Mouse (Mus musculus): ENCODE results near the gene Slc43a2. TPM values are rescaled to one million over a fixed set of nuclear protein-coding genes. Genes with fewer than 3 reads are reported as not detected.
A peak's percentile ranks its signal among the peaks of the same experiment; 100 is the strongest.
"Not testable (repeated sequence)": the region's sequence is repeated elsewhere in the genome, so short reads cannot be mapped to it uniquely, and the experiment has no call there.

Slc43a2 gene
- total RNA-seq, 2 experiments from 2014 or later = 40.5 to 44.7 TPM

DNA sequence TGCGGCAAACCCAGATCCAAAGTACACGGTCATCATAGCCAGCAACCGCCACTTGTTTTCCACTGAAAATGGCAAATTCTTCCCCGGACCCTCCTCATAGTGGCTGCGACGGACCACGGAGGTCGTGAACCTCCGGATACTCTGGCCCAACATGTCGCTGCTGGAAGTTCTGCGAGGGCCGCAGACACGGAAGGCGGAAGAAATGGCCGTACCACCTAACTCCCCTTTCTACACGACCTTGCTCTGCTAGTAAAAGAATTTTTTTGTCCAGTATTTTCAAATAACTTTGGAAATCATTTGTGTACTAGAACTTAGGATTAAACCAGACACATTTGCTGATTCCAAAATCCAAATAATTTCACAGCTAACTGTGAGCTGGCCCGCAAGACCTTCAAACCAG, 68.3 kb downstream of the Slc43a2 start:
- not testable (repeated sequence) for DNase-seq (ENCODE audit: low spot score in 2 of 2)

DNA sequence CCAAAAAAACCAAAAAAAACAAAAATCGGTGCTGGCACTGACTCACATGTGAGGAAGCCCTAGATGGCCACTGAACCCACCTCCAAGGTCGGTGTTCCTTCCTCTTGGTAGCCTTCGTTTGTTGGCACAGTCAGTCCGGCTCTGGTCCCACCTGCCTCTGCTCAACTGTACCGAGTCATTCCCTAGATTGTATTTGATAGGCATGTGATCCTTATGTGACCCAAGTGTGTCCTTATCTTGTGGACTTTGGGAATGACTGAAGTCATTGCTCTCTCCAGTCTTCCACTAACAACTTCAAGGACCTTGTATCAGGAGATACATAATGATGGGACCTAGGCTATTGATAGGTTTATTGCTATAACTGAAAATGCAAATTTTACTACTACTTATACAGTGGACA, 73.3 kb downstream of the Slc43a2 start:
- DNase-seq (ENCODE audit: low spot score in 2 of 2) = no peak

DNA sequence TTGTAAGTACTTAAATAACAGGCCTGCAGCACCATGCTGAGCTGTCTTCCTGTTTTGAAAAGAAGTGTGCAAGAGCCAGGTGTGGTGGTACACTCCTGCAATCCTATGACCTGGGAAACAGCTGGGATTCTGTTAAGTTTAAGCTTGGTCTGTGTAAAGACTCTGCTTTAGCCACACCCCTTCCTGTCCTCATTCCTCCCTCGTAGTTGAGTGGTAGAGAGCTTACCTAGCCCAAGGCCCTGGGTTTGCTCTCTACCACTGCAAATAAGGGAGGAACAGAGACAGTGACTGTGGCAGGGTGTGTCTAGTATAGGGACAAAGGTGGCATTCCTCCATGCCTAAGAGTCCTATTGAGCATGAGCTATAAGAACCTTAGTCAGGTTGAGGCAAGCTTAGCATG, 73.8 kb downstream of the Slc43a2 start:
- no peak for DNase-seq (ENCODE audit: low spot score in 2 of 2)

DNA sequence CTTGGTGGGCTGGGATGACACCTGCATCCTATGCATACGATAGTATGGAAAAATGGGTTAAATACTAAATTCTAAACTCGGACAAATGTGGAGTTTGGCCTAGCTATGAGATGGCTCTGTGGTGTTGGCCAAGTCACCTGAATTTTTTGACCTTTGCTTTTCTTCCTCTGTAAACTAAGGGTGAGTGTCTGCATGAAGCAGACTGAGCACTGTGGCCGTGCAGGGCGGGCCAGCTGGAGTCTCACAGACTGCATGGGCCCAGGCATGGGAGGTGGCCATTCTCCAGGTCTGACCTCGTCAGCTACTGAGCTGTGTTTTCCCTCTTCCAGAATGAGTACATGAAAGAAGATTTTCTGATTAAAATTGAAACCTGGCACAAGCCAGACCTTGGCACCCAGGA, 77.3 kb downstream of the Slc43a2 start:
- DNase-seq (ENCODE audit: low spot score in 2 of 2) = no peak

DNA sequence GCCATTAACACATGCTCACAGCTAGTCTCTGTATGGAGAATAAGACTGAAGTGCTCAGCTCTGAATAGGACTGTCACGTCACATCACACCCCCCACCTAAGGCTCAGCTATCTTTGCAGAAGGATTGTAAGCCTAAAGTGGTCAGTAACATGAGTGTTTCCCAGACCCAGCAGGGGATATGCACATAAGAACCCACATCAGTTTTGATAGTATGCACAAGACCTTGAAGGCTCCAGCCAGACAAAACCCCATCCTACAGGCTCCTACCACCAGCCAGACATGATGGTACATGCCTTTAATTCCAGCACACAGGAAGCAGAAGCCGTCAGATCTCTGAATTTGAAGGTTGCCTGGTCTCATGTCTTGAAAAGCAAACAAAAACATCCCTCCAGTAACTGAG, 78.5 kb downstream of the Slc43a2 start:
- DNase-seq (ENCODE audit: low spot score in 2 of 2) = no peak

DNA sequence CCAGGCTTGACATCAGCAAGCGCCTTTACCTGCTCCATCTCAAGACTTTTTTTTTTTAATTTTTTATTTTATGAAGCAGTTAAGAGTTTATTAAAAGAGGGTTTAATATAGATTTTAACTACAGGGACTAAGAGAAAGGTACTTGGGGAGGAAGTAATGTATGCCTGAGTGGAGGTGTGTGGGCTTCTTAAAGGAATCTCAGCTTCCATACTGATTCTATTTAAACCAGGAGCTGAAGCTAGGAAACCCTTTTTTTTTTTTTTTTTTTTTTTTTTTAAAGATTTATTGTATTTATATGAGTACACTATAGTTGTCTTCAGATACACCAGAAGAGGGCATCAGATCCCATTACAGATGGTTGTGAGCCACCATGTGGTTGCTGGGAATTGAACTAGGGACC, 83.3 kb downstream of the Slc43a2 start:
- no peak for DNase-seq (ENCODE audit: low spot score in 2 of 2)

DNA sequence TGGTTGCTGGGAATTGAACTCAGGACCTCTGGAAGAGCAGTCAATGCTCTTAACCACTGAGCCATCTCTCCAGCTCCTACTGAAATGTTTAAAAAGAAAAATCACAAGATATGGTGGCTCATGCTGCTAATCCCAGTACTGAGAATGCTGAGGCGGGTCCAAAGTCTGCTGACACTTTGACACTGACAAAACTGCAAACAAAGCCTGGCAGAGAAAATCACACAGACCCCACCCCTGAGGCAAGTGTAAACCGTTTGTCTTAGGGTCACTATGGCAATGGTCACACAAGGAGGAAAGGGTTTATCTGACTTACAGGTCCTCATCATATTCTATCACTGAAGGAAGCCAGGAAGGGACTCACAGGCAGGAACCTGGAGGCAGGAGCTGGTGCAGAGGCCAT, 84.1 kb downstream of the Slc43a2 start:
- no peak for DNase-seq (ENCODE audit: low spot score in 2 of 2)

DNA sequence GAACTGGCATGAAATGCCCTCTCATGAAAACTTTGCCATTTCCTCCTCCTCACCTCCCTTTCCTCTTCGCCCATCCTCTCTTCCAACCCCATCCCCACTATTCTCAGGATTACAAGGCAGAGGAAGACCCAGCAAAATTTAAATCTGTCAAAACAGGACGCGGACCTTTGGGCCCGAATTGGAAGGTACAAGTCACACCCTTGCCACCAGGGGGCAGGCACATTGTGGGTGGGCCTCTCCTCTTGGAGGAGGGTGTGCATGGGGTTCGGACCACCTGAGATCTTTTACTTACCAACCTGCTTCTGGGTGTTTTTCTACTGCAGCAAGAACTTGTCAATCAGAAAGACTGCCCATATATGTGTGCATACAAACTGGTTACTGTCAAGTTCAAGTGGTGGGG, 87.6 kb downstream of the Slc43a2 start:
- DNase-seq (ENCODE audit: low spot score in 2 of 2) = no peak

DNA sequence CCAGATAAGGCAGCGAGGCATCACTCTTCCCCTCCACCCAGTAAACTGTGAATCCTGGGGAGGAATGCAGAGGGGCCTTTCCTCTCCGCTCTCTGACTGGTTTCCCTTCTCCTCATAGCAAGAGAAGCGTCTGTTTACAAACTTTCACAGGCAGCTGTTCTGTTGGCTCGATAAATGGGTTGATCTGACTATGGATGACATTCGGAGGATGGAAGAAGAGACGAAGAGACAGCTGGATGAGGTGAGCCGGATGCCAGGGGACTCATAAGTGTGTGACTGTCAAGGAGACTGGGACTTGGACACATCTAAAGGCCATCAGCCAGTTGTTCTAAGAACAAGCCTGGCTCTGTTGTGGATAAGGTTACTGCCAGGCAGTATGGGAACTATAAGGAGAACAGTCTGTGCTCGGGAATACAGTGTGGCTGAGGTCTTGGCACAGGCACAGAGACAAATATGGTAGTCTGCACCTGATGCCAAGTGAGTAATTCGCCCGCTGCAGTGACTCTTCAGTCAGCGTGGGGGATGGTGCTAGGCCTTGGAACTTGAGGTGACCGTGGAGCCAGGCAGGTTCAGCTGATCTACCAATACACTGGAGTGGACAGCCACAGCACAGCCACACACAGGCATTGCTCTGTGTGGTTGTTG, 88.8 kb downstream of the Slc43a2 start:
- peak; percentile 33 to 35 for DNase-seq (ENCODE audit: low spot score in 2 of 2)

DNA sequence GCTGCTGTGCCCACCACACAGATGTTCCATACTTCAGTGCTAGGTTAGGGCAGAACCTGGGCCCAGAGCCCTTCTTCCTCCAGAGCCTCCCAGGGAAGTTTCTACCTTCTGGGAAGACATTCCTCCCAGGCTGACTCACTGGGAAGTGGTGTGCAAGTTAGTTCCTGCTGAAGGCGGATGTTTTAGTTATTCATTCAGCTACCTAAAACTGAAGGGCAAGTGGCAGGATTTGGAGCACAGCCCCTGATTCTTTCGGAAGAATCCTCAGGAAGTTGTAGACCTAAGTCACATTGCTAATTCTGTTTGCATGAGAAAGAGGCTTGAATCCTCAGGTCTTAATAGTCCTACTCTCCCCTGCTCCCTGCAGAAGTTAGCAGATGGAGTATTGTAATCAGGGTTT, 89.9 kb downstream of the Slc43a2 start:
- no peak for DNase-seq (ENCODE audit: low spot score in 2 of 2)

DNA sequence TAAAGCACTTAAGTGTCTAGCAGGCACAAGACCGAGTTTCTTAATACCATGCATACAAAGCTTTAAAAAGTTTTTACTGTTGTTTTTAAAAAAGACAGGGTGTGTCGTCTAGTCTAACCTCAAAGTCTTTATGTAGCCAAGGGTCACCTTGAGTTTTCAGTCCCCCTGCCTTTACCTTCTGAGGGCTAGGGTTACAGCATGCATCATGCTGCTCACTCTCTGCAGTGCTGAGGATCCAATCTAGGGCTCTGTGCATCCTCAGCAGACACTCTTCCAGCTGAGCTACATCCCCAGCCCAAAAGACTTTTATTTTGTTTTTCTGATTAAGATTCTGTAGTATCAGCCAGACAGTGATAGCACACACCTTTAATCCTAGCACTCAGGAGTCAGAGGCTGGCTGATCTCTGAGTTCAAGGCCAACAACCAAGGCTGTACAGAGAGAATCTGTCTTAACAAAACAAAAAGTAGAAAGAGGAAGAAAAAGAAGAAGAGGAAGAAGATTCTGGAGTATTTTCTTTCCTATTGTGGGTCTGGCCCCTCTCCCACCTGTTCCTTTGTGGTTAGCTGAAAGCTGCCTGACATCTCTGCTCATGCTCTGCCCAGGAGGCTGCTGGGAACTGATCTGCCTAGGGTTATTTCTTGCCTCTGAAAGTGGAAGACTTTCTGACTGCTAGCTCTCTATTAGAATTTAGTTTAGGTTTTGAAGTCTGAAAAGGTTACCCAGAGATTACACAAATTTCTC, 91.3 kb downstream of the Slc43a2 start:
- DNase-seq (ENCODE audit: low spot score in 2 of 2) = no peak

DNA sequence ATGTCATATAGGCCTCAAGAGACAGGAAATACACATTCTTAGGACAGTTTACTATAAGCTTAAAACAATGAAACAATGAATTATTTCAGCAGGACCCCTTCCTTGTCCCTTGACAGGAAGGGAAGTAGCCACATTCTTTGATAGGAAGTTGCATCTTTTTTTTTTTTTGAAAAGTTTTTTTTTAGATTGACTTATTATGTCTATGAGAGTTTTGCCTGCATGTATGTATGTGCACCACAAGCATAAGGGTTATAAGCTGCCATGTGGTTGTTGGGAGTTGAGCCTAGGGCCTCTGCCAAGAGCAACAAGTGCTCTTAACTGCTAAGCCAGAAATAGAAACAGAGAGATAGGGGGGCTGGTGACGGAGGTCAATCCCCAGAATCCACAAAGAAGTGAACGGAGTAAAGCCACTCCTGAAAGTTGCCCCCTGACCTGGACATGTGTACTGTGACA, 92.6 kb downstream of the Slc43a2 start:
- DNase-seq (ENCODE audit: low spot score in 2 of 2) = no peak

DNA sequence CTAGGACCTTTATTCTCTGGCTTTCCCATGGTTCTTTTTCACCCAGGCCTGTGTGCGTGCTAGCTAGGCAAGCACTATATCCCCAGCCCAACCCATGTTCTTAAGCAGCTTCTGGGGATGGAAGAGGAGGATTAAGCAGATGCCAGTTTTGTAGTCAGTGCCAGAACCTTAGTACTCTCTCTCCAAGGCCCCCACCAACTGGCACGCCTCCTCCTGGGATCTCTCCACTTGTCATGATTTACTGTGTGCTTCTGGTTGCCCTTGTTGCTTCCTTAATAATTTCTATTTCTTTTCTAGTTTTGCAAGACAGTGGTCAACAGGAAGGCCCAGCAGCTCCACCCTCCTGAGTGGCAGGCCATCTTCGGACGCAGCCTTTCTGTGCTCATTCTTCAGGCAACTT, 94.3 kb downstream of the Slc43a2 start:
- DNase-seq (ENCODE audit: low spot score in 2 of 2) = peak in 1 of 2 experiments; percentile 53

Small RNAs within 50 kb of the gene (microRNA-seq; reads per million reads assigned to microRNA genes)
- 0 reads per million in 2 experiments for gene Mir3971

Other genes starting within 250 kb of the Slc43a2 start
- 10 to 100 TPM; 57.2 to 66.7 TPM for gene Rpa1, start 183.4 kb upstream of the Slc43a2 start, total RNA-seq (2021)
- 10 to 100 TPM; 10.6 to 12.3 TPM for gene Smyd4, start 183.3 kb upstream of the Slc43a2 start, total RNA-seq (2021)
- gene Serpinf1, start 109.0 kb upstream of the Slc43a2 start, total RNA-seq (2021) = 10 to 100 TPM; 20.3 to 36.0 TPM
- gene Serpinf2, start 92.1 kb upstream of the Slc43a2 start, total RNA-seq (2021) = under 1 TPM; 0.62 to 0.71 TPM
- gene Wdr81, start 77.0 kb upstream of the Slc43a2 start, total RNA-seq (2021) = 10 to 100 TPM; 22.5 TPM
- 1 to 10 TPM in 1 of 2 experiments, under 1 TPM in 1; 0.45 to 1.0 TPM for gene Tlcd2, start 70.0 kb upstream of the Slc43a2 start, total RNA-seq (2021)
- 100 to 1,000 TPM; 111 to 113 TPM for gene Prpf8, start 44.9 kb upstream of the Slc43a2 start, total RNA-seq (2021)
- gene Rilp, start 21.6 kb upstream of the Slc43a2 start, total RNA-seq (2021) = 1 to 10 TPM; 3.7 to 5.0 TPM
- 1 to 10 TPM; 2.9 to 3.3 TPM for gene Scarf1, start 18.2 kb upstream of the Slc43a2 start, total RNA-seq (2021)
- 100 to 1,000 TPM; 312 to 321 TPM for gene Pitpna, start 56.4 kb downstream of the Slc43a2 start, total RNA-seq (2021)
- 10 to 100 TPM; 49.7 to 58.8 TPM for gene Inpp5k, start 99.3 kb downstream of the Slc43a2 start, total RNA-seq (2021)
- 10 to 100 TPM; 20.1 to 21.1 TPM for gene Myo1c, start 118.8 kb downstream of the Slc43a2 start, total RNA-seq (2021)
- gene Crk, start 147.6 kb downstream of the Slc43a2 start, total RNA-seq (2021) = 100 to 1,000 TPM; 127 to 129 TPM
- 1,000 to 10,000 TPM; 1,350 to 1,430 TPM for gene Ywhae, start 201.2 kb downstream of the Slc43a2 start, total RNA-seq (2021)

Data from layer of hippocampus, postnatal 14 days (tissue).